Mouse (Mus musculus) c-Kit-positive CD71-negative TER-119-negative erythroid progenitor cells, embryonic 14.5 days (primary cell): ENCODE data around the gene Tekt5.

Source experiments
- DNase-seq: peaks from one replicate; pipeline ENCODE4 v3.0.0-alpha.2; 2013; ENCODE audit warnings: low read depth

Tekt5 gene

GRCm38 (mm10) chr16:10336454-10337421, 58.6 kb downstream of the Tekt5 start:
- no peak for DNase-seq

GRCm38 (mm10) chr16:10335953-10336352, 59.3 kb downstream of the Tekt5 start:
- DNase-seq = no peak

- DNase-seq = no peak
Observed at GRCm38 (mm10) chr16:10332732-10333131, 62.6 kb downstream of the Tekt5 start.

GRCm38 (mm10) chr16:10330586-10331495, 64.4 kb downstream of the Tekt5 start:
- no peak for DNase-seq

- no peak for DNase-seq
Observed at GRCm38 (mm10) chr16:10327563-10328333, 67.5 kb downstream of the Tekt5 start.

GRCm38 (mm10) chr16:10319914-10320569, 75.2 kb downstream of the Tekt5 start:
- no peak for DNase-seq

- no peak for DNase-seq
Observed at GRCm38 (mm10) chr16:10317197-10317544, 78.1 kb downstream of the Tekt5 start.

- DNase-seq = no peak
Observed at GRCm38 (mm10) chr16:10316493-10317196, 78.6 kb downstream of the Tekt5 start.

GRCm38 (mm10) chr16:10313646-10314088, 81.6 kb downstream of the Tekt5 start, which contains the start of gene Emp2:
Gene Emp2, minus strand, starts transcription at chr16:10313968.
- DNase-seq = no peak

- no peak for DNase-seq
Observed at GRCm38 (mm10) chr16:10313226-10313625, 82.1 kb downstream of the Tekt5 start.

GRCm38 (mm10) chr16:10311989-10312388, 83.3 kb downstream of the Tekt5 start:
- no peak for DNase-seq

GRCm38 (mm10) chr16:10311086-10311485, 84.2 kb downstream of the Tekt5 start:
- DNase-seq = no peak

GRCm38 (mm10) chr16:10310507-10310906, 84.8 kb downstream of the Tekt5 start:
- no peak for DNase-seq
